Mouse (Mus musculus): ENCODE data around the gene Pard3b.

- TF ChIP-seq CTCF (IDR thresholded peaks at IDR 0.05; ENCODE audit: low read depth): no peak
- TF ChIP-seq EP300 (optimal IDR thresholded peaks at IDR 0.05): no peak
Observed at GRCm38 (mm10) chr1:61756771-61757170, 118.1 kb downstream of the Pard3b start.
